Mouse (Mus musculus) hindbrain, embryonic 11.5 days (tissue): ENCODE measurements around the gene Kremen1. TPM values are rescaled to one million over a fixed set of nuclear protein-coding genes. Genes with fewer than 3 reads are reported as not detected.

Source experiments
- ATAC-seq: fragments of 200-750 bp; cut with Nextera tagmentation; 2 replicates; pipeline ENCODE4 v1.8.0; 2017; ENCODE audit warnings: mild to moderate bottlenecking, moderate TSS enrichment, moderate library complexity; ENCODE audit not compliant: low FRiP score
- DNase-seq: peaks from one replicate; pipeline ENCODE4 v3.0.0-alpha.2; 2015; ENCODE audit warnings: low spot score
- H3K27ac ChIP-seq: fragments of 300-500 bp; sonication (generic); 2 replicates; pipeline ENCODE4 v1.5.1; 2014; ENCODE audit warnings: mild to moderate bottlenecking, low read depth, low read length
- H3K27me3 ChIP-seq: fragments of 300-500 bp; sonication (generic); 2 replicates; pipeline ENCODE4 v1.6.1; 2014; ENCODE audit warnings: mild to moderate bottlenecking, low read length, moderate library complexity, mixed read lengths; ENCODE audit not compliant: control insufficient read depth, insufficient read depth
- H3K36me3 ChIP-seq: fragments of 300-500 bp; sonication (generic); 2 replicates; pipeline ENCODE4 v1.6.1; 2014; ENCODE audit warnings: mild to moderate bottlenecking, low read length, moderate library complexity, mixed read lengths; ENCODE audit not compliant: control insufficient read depth, insufficient read depth
- H3K4me1 ChIP-seq: fragments of 300-500 bp; sonication (generic); replicated peaks from 2 replicates; pipeline ENCODE4 v1.6.1; 2014; ENCODE audit warnings: low read length, mixed read lengths; ENCODE audit not compliant: control insufficient read depth, insufficient read depth
- H3K4me2 ChIP-seq: fragments of 300-500 bp; sonication (generic); replicated peaks from 2 replicates; pipeline ENCODE4 v1.6.1; 2014; ENCODE audit warnings: mild to moderate bottlenecking, low read depth, low read length
- H3K4me3 ChIP-seq: fragments of 300-500 bp; sonication (generic); 2 replicates; pipeline ENCODE4 v1.5.1; 2014; ENCODE audit warnings: low read depth, low read length
- H3K9ac ChIP-seq: fragments of 300-500 bp; sonication (generic); 2 replicates; pipeline ENCODE4 v1.6.1; 2014; ENCODE audit warnings: low read depth, low read length
- H3K9me3 ChIP-seq: fragments of 300-500 bp; sonication (generic); 2 replicates; pipeline ENCODE4 v1.6.1; 2016; ENCODE audit warnings: low read length; ENCODE audit not compliant: control insufficient read depth
- WGBS: fragments of 180-500 bp; shearing (Covaris S2); extraction: QIAGEN DNeasy Blood & Tissue Kit; methylation state at CpG from one replicate; pipeline ENCODE4 v1.1.7; 2014; 5-methylcytosine and 5-hydroxymethylcytosine counted together
- polyA plus RNA-seq: library from polyadenylated mRNA; unstranded; fragments of >200 nt; fragmentation: Nextera tagmentation; extraction: Ambion mirVana; gene quantifications from 2 replicates; pipeline ENCODE4 v1.2.1, GENCODE M21; 2014

Kremen1 gene
- polyA plus RNA-seq, 1 experiment from 2014 or later: 6.7 TPM

DNA sequence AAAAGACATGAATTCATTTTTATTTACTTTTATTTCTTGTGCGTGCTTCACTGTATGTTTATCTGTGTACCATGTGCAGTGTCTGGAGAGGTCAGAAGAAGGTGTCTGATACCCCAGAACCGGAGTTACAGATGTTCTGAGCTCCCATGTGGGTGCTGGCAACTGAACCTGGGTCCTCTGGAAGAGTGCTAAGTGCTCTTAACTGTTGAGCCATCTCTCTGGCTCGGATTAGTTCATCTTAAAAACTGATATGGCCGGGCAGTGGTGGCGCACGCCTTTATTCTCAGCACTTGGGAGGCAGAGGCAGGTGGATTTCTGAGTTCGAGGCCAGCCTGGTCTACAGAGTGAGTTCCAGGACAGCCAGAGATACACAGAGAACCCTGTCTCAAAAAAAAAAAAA lies 18.1 kb downstream of the Kremen1 start:
- Histone ChIP-seq H3K4me2 (no peak overlapping the region), H3K4me3 (no peak overlapping the region), H3K4me1 (peaks cover 7% of the 10 kb centered on the region), H3K36me3 (no peaks in the 10 kb centered on the region), H3K27me3 (no peaks in the 10 kb centered on the region), H3K9ac (no peak overlapping the region), H3K27ac (no peak overlapping the region), H3K9me3 (no peaks in the 10 kb centered on the region)
- no peak for DNase-seq
- ATAC-seq: no peak
- WGBS: 95% methylated on average over 7 of the region's 7 CpGs

DNA sequence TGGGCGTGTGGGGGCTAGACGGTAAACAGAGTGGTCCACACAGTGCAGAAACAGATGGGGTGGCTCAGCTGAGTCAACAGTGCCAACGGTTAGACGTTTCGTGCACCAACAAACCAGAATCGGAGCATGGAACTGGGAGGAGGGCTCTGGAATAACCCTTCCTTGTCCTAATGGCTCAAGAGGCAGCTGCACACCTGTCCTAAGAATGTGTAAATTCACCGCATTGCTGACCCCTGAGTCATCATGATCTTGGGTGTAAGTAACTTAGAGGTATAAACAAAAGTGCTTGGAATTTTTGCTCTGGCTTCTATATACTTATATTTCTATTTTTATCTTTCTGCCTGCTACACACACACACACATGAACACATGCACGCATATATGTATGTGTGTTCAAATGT lies 19.2 kb downstream of the Kremen1 start:
- H3K27me3 ChIP-seq: no peaks in the 10 kb centered on the region
- no peak overlapping the region for H3K4me2 ChIP-seq
- no peaks in the 10 kb centered on the region for H3K9me3 ChIP-seq
- DNase-seq (no peak), ATAC-seq (no peak)
- H3K4me1 ChIP-seq: peaks cover 7% of the 10 kb centered on the region
- no peaks in the 10 kb centered on the region; the same call in 1 of the 2 replicates for H3K36me3 ChIP-seq
- no peak overlapping the region for H3K9ac ChIP-seq
- no peak overlapping the region for H3K4me3 ChIP-seq
- WGBS: 84% methylated on average over 8 of the region's 8 CpGs
- H3K27ac ChIP-seq: no peak overlapping the region

DNA sequence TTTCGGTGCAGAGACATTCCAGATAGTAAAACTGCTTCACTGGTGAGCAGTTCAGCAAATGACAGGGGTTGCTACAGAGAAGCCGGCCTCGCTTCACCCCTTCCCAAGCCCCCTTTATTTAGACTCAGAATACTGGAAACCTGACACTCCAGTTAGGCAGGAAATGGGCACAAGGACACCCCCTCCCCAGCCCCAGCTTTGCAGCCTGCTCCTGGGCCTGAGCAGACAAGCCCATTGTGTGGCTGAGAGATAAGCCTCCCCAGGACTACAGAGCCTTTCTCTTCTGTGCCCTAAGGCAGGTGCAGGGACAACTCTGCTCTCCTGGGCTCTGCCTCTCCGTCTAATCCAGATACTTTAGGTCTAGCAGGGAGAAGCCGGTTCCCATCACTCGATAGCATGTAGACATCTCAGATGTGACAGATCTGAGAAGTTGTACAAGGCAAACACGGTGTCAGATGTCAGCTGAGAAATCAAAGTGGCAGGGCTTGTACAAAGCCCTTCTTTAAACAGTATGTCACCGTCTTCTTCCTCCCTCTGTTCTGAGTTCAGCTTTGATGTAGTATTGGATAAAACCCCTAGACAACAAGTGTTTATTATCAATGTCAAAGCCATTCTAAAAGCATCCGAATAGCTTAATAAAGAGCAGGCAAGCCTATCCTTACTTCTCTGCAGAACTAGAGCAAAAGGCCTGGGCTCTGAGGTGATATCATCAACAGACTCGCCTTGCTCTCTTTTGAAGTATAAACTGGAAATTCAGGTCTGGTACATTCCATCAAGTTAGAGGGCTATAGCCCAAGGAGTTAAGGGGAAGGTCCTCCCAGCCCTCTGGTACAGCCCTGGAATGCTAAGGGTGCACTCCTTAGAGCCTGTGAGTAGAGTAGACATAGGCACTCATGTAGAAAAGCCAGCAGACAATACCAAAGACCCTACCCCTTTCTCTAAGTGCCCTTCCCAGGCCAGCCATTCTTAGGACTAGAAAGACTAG lies 21.4 kb downstream of the Kremen1 start:
- Histone ChIP-seq H3K36me3 (peaks cover 2% of the 10 kb centered on the region; the same call in 1 of the 2 replicates), H3K9me3 (no peaks in the 10 kb centered on the region), H3K4me1 (peaks cover 7% of the 10 kb centered on the region), H3K9ac (0 out of 2 replicates have a peak overlapping the region, but pooled peaks have one; percentile 11), H3K4me3 (no peak overlapping the region), H3K27ac (peak overlapping the region; percentile 32; the same call in 1 of the 2 replicates), H3K27me3 (no peaks in the 10 kb centered on the region), H3K4me2 (no peak overlapping the region)
- WGBS: 15% methylated on average over 10 of the region's 10 CpGs
- peak; percentile 30 for DNase-seq
- ATAC-seq: no peak

DNA sequence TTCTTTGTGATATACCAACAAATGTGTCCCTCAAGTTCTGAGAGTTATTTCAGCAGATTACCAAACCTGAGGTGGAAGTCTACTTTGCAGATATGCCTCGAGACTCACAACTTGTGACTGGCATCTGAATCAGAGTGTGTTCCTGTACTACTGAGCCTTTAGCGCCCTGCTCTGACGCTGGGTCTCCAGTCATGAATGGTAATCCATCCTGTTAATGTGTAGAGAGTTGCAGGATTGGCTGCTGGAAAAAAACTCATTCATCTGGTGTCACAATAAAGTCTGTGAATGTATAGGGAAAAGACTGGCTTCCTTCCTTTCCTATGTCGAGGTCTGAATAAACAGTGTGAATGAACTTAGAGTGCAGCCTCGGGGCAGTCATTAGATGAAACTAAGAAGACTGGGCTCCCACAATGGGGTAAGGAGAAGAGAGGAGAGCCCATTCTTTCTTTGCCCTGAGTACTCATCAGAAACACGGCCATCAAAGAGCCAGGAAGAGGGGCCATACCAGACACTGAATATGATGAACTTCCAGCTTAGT lies 41.4 kb downstream of the Kremen1 start:
- Histone ChIP-seq H3K4me2 (no peak overlapping the region), H3K27ac (no peak overlapping the region), H3K4me3 (no peak overlapping the region), H3K36me3 (no peaks in the 10 kb centered on the region), H3K4me1 (no peaks in the 10 kb centered on the region), H3K9ac (no peak overlapping the region), H3K9me3 (no peaks in the 10 kb centered on the region), H3K27me3 (no peaks in the 10 kb centered on the region)
- ATAC-seq (no peak), DNase-seq (no peak)
- WGBS: 47% methylated on average over 6 of the region's 6 CpGs

DNA sequence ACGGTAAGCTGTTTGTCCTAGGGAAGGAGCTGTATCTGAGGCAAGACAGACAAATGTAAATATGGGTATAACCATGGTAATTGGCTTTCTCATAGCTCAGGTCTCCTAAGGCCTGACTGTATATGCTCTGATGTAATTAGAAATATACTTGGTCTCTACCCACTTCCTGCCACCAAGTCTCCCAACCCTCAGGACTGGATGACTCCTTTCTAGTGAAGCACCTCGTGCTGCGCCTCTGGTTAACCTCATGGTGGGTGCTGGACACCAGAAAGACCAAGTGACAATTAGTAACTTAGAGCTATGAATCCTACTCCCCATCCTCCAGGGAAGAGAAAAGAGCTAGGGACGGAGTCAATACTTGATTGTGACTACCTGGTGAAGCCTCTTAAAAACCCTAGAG lies 42.0 kb downstream of the Kremen1 start:
- no peak overlapping the region for H3K27ac ChIP-seq
- no peak for DNase-seq
- no peak overlapping the region for H3K4me3 ChIP-seq
- H3K4me2 ChIP-seq: no peak overlapping the region
- 87% methylated on average over 4 of the region's 4 CpGs for WGBS
- H3K36me3 ChIP-seq: no peaks in the 10 kb centered on the region
- H3K4me1 ChIP-seq: no peaks in the 10 kb centered on the region
- H3K9me3 ChIP-seq: no peaks in the 10 kb centered on the region
- no peaks in the 10 kb centered on the region for H3K27me3 ChIP-seq
- no peak overlapping the region for H3K9ac ChIP-seq
- no peak for ATAC-seq

DNA sequence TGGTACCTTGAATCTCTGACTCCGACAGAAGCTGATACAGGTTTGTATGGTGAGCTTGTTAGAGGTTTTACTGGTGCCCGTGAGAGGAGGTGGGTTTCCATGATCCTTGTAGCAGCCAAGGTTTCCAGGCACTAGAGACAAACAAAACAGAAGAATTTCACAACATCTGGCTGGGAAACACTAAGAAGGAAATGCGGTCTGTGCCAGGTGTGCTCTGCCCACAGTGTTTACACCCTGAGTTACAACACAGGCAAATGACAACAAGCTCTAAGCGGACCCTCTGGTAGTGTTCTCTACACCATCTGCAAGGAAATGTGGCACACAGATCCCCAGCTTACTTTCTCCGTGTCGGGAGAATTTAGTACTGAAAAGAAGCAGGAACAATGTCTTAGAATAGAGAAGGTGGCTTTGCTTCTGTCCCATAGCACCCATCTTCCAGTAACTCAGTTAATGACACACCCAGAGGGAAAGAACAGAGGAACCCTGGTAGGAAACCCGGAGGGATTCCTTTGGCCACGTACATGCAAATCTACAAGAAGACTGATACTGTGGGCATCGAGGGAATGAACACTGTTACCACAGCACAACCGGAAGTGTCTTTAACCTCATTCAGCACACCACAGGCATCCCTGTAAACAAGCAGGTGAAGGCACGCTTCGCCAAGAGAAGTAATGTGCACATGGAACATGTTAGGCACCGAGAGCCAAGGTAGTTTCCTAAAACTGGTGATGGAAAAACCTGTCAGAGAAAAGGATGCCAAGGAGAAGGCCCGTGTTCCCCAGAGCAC lies 45.8 kb downstream of the Kremen1 start:
- Histone ChIP-seq H3K27me3 (no peaks in the 10 kb centered on the region), H3K4me2 (no peak overlapping the region), H3K36me3 (no peaks in the 10 kb centered on the region), H3K4me3 (no peak overlapping the region), H3K27ac (no peak overlapping the region), H3K9ac (no peak overlapping the region), H3K4me1 (no peaks in the 10 kb centered on the region), H3K9me3 (no peaks in the 10 kb centered on the region)
- ATAC-seq: no peak
- no peak for DNase-seq
- 91% methylated on average over 14 of the region's 14 CpGs for WGBS

DNA sequence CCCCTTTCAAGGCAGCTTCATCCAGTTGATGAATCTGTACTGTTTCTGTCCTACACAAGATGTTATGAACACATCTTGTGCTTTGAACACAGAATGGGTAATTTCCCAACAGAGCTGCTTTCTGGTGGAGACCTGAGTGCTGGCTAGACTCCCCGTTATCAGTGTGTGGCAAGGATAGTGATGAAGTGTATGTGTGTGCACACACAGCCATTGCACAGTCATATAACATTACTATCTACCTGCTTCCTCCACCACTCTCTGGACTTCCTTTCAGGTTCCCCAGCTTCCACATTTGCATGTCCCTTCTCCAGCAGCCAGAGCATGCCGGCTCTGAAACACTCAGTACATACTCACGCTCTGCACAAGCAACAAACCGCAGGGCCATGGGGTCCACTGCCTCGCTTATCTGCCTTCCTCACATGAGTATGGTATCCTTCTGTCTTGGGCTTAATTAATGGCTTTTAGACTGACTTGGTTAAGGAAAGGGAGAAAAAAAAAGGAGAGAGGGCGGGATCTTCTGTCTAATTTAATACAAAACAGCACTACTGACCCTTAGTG lies 46.8 kb downstream of the Kremen1 start:
- no peaks in the 10 kb centered on the region for H3K27me3 ChIP-seq
- H3K9me3 ChIP-seq: no peaks in the 10 kb centered on the region
- H3K36me3 ChIP-seq: no peaks in the 10 kb centered on the region
- H3K27ac ChIP-seq: no peak overlapping the region
- no peak overlapping the region for H3K4me2 ChIP-seq
- 94% methylated on average over 6 of the region's 6 CpGs for WGBS
- H3K4me1 ChIP-seq: no peaks in the 10 kb centered on the region
- ATAC-seq (no peak), DNase-seq (no peak)
- no peak overlapping the region for H3K4me3 ChIP-seq
- no peak overlapping the region for H3K9ac ChIP-seq

DNA sequence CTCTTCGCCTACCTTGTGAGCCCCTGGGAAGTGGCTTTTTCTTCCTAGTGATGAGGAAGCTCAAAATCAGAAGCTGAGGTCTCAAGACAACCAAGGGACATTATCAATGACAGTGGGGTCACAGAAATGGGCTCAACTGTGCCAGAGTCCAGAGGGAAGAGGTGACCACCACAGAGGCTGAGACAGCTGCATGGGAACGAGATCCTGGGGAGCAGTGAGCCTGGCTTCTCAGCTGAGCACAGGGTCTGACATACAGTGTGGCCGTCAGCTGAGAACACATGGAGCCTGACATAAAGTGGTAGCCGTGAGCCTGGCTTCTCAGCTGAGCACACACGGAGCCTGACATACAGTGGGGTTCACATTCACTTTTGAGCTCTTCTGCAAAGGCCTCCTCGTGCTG lies 58.3 kb downstream of the Kremen1 start:
- ATAC-seq (no peak), DNase-seq (no peak)
- H3K27me3 ChIP-seq: no peaks in the 10 kb centered on the region
- no peak overlapping the region for H3K4me3 ChIP-seq
- WGBS: 81% methylated on average over 6 of the region's 6 CpGs
- H3K9ac ChIP-seq: no peak overlapping the region
- no peaks in the 10 kb centered on the region for H3K4me1 ChIP-seq
- no peaks in the 10 kb centered on the region for H3K9me3 ChIP-seq
- no peaks in the 10 kb centered on the region for H3K36me3 ChIP-seq
- H3K27ac ChIP-seq: no peak overlapping the region
- H3K4me2 ChIP-seq: no peak overlapping the region
